Mouse (Mus musculus): Measurements from ENCODE around the gene Pgm2l1.
A peak's percentile ranks its signal among the peaks of the same experiment; 100 is the strongest.
"Not testable (repeated sequence)": the region's sequence is repeated elsewhere in the genome, so short reads cannot be mapped to it uniquely, and the experiment has no call there.

Gene Pgm2l1

DNA sequence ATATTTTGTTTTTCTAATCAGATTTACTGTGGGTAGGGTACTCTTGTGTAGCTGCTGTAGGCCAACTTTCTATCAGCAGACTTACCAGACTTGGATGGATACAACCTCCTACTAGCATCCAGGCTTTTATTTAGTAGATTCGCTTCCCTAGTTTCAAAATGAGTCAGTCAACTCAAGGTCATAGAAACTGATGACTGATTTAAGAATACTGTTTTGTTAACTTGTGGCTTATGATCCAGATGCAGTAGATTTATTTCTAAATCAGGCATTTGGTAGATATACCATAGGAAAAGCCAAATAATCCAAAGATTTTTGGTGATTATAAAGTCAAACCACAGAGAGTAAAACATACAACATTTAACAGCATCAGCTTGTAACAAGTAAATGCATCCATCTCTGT lies 3.5 kb downstream of the Pgm2l1 start:
- DNase-seq = no peak

DNA sequence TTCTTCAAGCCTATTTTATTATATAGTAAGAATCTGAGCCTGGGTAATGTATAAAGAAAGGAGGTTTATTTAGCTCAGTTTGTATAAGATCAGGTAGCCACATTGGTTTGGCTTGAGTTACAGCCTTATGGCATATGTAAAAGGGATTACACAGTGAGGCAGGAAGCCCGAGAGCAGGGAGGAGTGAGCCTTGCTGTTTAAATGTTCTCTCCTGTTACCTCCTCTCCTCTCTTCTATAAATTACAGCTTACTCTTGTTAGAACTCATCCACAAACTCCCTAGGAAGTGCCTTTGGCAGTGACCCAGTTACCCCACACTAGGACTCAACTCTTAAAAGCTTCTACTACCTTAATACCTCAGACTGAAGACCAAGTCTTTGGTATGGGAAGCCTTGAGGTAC lies 4.5 kb downstream of the Pgm2l1 start:
- peak in 1 of 2 experiments; percentile 9 for DNase-seq

DNA sequence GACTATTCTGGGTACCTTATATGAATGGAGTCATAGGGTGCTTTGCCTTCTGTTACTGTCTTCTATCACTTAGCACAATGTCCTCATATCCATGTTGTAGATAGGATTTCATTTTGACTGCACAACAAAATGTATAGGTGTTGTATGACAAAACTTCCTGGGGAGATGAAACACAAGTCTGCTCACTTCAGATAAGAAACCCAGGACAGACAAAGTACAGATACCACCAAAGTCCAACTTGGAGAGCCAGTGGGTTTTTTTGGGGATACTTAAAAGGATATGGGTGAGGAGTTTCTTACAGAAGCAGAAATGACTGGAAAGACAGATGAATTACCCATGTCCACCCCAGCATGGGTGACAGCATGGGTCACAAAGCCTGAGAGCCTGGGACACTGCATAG lies 6.5 kb downstream of the Pgm2l1 start:
- no peak for DNase-seq

DNA sequence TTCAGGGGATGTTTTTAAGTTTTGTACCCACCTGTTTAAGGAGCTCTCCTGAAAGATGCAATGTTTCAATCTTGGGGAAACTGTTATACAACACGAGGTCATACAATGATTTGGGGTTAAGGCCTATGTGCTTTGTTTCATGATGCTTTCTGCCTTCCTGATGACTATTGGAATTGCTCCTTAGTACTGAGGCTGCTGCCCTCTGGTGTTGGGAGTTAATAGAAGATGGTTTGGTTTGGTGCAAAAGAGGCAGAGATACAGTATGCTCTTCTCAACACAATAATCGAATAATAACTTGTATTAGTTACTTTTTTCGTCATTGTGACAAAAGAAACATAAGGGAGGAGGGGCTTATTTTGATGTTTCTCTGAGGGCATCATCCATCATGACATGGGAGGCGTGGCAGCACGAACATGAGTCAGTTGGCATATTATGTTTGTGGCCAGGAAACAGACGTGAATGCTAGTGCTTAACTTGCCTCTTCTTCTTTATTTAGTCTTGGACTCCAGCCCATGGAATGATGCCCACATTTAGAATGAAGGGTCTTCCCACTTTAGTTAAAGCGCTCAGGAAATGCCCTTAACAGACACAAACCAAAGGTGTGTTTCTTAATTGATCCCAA lies 7.2 kb downstream of the Pgm2l1 start:
- peak; percentile 43 to 63 for DNase-seq

DNA sequence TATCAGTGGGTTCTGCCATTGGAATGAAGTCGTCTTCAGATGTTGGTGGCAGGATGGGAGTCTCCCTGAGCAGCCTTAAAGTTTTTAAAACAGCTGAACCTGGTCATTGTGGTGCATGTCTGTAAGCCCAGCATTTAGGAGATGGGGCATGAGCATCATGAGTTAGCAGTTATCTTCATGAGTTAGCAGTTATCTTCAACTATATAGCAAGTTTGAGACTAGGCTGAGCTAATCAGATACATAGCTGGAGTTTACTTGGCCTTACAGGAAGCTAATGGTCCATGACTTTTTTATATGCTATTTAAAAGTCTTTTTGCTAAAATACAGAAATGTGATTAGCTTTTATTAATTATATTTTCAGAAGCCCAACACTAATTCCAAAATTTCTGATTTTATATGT lies 11.1 kb downstream of the Pgm2l1 start:
- no peak for DNase-seq

DNA sequence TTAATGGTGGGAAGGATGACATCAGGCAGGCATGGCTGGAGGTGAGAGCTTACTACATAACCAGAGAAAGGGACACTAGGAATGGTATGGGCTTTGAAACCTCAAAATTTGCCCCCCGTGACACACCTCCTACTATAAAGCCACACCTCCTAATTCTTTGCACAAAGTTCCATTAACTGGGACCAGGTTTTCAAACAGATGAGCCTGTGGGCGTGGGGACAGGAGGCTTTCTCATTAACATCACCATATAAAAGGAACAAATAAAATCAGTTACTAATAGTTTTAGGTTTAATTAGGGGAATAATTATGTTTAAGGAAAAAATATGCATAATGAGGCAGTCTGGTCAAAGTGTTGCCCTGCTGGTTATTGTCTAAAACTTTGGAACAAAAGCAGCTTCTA lies 13.4 kb downstream of the Pgm2l1 start:
- DNase-seq = no peak

DNA sequence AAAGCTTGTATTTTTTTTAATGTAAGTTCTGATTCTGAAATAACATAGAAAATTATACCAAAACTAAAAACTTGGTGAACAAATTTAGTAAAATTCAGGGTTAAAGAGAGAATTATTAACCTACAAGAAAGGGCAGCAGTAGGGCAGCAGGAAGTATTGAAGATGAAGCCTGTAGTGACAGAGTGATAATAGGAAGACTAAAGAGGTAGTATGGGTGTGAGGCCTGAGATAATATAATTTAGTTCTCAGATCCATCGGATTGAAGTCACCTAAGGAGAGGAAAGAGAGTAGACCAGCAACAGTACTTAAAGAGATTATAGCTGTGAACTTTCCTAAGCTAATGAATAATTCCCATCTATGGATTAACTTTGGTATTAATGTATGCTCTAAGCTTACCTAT lies 15.8 kb downstream of the Pgm2l1 start:
- no peak for DNase-seq

DNA sequence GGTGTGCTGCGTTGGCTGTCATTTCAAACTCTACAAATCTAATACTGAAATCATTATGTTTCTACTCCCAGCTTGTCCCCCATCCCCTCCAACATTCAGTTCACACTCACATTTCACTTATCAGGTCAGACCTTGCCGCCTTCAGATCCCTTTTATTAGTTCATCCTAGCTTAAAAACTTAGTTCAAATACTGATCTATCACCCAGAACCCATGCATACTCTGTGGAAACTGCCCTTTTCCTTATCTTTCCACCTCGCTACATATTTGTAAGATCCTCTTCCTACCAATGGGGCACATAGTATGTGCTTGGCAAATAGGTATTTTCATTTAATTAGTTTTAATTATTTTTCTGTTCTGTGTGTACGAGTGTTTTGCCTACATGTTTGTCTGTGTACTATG lies 17.0 kb downstream of the Pgm2l1 start:
- no peak for DNase-seq

DNA sequence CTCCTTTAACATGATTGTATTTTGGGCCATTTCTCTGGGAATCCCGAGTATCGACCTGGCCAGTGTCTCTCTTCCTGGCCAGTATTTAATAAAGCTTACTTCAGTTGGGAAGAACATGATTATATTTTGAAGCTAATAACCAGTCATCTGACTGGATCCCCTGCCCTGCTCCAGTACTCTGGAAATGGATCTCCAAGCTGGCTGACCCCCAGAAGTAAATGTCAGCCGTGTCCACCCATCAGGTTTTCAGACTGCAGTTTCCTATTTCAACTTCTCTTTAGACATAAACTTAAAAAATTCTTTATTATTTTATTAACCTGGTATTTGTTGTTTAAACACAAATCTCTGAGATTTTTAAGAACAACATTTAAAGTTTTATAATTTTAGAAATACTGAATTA lies 18.0 kb downstream of the Pgm2l1 start:
- no peak for DNase-seq

DNA sequence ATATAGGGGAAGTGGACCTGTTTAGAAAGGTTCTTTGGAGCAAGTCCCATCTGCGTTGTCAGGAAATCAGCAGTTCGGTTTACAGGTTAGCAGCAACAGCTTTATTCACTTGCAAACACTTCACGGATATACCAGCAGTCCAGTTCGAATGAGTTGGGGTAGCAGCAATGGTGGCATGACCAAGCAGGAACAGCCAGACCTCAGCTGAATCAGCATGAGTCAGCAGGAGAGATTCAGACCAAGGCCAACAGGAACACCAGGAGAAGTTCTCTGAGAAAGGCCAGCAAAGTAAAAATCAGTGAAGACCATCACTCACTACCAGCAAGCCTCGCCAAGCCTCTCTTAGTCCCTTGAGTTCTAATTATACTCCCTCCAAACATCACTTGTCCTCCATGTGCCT lies 23.5 kb downstream of the Pgm2l1 start:
- no peak for DNase-seq

DNA sequence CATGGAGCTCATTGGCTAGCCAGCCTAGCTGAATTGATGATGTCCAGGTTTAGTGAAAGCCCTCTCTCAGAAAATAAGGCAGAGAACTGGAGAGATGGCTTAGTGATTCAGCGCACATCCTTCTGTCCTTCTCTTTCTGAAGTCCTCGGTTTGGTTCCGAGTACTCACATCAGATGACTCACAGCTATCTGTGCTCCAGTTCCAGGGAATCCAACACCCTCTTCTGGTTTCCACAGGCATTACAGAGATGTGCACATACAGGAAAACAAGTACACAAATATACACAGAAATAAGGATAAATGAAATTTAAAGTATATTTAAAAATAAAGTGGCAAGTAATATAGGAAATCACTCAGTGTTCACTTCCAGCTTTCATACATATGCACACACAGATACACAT lies 35.2 kb downstream of the Pgm2l1 start:
- no peak for DNase-seq

DNA sequence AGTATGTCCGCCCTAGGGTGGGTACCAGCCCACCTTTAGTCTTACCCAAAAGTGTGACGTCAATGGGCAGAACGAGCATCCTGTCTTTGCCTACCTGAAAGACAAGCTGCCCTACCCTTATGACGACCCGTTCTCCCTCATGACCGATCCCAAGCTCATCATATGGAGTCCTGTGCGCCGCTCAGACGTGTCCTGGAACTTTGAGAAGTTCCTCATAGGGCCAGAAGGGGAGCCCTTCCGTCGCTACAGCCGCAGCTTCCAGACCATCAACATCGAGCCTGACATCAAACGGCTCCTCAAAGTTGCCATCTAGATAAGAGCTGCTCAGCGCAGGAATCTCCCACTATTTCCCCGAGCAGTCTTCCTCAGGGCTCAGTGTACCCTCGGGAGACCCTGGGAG lies 37.7 kb downstream of the Pgm2l1 start:
- not testable (repeated sequence) for DNase-seq

DNA sequence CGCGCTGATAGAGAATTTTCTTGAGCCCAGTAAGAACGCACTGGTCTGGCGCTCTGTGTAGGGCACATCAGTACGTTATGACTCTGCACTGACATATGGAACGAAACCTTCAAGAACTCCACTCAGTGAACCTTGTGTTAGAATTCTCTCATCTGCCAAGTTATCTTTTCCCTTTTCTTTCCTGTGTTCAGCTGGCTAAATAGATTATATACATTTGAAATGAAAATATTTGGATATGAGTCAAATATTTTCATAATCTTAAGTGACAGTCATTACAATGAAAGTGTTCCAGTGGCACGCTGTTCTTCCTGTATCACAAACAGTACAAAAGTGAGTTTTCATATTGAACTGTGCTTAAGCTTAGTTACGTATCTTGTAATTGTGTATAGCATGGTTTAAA lies 45.2 kb downstream of the Pgm2l1 start:
- no peak for DNase-seq

DNA sequence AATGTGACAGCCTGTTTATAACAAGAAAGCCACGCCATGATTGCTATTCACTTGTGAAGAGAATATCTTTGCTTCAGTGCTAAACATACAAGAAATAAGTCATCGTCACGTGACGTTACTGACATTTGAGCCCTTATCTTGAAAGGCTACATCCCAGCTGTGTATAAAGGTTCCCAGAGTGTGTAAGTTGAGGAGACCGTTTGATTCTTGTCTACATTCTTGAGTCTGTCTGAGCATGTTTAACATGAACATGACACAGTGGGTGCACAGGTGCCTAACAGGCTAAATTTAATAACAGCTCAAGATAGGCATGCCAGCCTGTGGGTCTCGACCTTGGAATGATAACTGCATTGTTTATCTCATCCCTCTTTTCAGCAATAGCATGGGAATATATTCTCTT lies 47.3 kb downstream of the Pgm2l1 start:
- DNase-seq = no peak

DNA sequence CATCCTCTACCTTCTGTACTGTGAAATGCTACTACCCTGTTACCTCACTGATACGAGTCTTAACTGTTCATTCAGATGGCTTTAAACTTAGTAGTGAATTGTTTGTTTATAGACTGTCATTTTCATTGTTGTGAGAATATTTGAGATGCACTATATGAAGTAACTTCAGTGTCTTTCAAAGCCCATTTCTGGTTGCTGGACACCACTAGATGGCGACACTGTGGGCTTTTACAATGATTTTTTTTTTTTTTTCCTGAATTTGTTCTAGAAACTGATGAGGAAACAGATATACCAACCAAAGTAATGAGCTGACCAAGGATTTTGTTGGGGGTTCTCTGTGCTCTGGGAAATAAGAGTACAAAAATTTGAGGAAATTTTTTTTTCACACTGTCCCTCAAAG lies 49.2 kb downstream of the Pgm2l1 start:
- DNase-seq = no peak

DNA sequence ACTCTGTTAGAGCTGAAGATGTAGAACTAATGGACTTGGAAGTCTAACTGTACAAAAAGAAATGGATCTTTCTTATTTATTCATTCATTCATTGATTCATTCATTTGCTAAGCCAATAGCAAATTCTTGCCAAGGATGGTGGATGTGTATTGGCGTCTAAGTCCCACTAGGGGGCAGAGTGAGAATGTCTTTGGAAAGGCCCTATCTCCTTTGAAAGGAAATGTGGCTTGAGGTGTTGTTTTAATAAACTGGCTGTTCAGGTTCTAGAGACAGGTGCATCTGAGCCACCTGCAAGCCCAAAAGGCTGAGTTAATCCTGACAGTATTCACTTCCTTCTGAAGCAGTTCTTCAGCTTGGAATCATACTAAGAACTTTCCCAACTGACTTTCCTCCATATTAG lies 52.6 kb downstream of the Pgm2l1 start:
- DNase-seq = peak; percentile 10 to 18

DNA sequence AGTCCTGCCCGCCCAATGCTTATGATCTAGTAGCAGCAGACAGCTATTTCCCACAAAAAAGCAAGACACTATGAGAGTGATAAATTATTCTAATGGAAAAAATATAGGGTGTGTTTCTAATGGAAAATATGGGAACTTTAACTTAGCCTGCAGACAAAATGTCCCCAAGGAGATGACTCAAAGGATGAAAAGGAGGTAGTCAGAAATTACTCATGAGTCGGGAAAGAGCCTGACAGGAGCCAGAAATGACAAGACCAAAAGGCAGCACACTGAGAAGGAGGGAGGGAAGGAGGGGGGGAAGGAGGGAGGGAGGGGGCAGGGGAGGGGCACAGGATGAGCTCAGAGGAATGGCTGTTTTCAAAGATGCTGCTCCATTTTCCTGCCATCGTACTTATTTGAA lies 54.4 kb downstream of the Pgm2l1 start:
- no peak for DNase-seq

DNA sequence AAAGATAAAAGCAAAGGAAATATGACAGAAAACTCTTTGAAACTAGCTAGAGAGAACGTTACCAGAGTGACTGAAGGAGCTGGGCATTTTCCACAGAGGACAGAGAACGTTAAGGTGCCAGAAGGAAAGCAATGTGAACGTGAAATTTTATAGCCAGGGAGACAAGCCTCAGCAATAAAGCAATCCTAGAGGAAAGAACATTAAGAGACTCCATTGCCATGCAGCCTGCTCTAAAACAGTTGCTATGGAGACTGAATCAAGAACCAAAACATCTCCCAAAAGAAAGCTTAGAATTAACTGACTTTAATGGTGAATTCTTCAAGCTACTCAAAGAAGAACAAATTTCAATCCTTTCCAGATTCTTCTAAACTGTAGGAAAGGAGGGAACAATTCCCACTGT lies 56.1 kb downstream of the Pgm2l1 start:
- no peak for DNase-seq

DNA sequence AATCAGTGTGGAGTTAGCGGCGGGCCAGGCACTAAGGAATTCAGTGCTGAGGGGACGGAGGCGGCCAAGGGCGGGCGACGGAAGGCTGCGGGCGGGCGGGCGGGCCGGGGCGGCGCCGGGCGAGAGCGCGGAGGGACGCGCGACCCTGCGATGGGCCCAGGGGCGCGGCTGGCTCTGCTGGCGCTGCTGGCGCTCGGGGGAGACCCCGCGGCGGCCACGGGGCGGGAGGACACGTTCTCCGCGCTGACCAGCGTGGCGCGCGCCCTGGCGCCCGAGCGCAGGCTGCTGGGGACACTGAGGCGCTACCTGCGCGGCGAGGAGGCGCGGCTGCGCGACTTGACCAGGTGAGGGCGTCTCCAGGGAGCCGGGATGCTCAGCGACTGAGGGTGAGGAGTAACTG lies 58.2 kb downstream of the Pgm2l1 start, which contains the start of gene P4ha3:
TSS of gene P4ha3 (plus strand) at position 138 of the 400 bp plus-strand sequence.
- DNase-seq = peak in 1 of 2 experiments; percentile 17

DNA sequence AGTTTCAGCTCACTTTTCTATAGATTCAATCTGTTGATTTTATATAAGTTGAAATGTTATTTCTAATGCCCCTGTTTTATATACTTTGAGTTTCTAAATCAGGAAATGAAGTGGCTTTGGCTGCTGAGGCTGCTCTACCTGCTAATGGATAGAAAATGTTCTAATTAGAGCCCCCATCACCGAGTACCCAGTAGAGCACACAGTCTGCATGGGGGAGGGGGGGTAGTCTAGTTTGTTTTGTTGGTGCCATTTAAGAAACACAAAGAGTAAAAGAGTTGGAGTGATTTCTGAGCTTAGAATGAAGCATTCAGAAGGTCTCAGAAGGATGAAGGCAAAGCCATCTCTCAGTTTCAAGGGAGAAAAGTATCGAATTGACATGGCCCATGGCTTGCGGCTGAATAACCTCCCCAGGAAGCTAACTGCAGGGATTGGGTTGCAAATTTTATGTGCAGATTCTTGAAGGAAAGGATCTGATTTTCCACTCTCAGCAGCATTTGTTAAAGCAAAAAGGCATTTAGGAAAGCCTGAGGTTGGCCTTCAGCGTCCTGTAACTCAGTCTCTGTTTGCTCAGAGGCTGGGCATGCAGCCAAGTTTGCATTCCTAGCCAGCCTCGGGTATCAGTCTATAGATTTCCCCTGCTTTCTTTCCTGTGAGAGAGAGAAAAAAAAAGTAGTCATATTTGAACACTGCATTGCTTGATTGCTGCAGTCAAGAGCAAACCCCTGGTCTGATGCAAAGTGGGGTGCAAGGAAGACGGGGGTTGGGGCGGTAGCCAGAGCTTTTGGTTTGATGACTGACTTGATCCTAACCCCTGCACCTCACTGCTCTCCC lies 60.8 kb downstream of the Pgm2l1 start:
- DNase-seq = peak; percentile 10 to 15

DNA sequence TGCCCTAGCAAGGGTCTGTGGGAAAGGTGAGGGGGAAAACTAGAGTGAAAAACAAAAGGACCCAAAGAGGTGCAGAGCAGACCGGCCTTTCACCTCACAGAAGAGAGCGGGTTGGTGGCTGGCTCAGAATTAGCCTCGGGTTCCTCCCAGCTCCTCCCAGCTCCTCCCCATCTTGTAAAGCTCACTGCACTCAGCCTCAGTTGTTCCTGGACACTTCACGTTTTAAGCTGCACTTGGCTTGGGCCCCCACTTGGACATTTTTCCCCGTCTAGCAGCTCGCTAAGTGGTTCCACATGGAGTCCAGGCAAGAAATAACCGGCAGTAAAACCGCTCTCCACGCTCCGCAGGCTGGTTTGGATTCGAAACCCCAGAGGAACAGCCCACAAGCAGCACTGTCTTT lies 61.4 kb downstream of the Pgm2l1 start:
- DNase-seq = no peak

DNA sequence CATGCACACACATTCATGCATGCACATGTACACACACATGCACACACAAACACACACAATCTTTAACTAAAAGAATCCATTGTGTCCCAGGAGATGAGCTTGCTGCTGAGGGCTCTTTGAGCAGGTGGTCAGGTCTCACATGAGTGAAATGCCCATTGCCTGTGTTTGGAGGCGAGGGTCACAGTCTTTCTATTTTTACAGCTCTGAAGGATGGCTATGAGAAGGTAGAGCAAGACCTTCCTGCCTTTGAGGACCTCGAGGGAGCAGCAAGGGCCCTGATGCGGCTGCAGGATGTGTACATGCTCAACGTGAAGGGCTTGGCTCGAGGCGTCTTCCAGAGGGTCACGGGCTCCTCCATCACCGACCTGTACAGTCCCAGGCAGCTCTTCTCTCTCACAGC lies 66.4 kb downstream of the Pgm2l1 start:
- no peak for DNase-seq

DNA sequence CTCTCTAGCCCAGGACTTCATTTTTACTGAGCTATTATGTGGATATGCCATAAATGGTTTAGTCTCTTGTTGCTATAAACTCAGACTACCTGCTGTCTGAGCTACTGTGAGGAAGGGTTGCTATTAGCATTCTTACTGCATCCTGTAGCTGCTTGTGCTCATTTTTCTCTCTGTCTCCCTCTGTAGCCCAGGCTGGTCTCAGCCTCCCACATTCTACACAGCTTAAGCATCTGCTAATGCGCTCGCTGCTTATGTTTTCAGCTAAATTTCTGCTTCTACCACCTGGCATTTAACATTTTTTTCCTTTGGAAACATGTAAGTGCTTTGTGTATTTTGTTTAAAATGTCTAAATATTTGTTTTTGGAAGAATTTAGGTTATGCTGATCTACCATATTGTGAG lies 68.6 kb downstream of the Pgm2l1 start:
- no peak for DNase-seq

DNA sequence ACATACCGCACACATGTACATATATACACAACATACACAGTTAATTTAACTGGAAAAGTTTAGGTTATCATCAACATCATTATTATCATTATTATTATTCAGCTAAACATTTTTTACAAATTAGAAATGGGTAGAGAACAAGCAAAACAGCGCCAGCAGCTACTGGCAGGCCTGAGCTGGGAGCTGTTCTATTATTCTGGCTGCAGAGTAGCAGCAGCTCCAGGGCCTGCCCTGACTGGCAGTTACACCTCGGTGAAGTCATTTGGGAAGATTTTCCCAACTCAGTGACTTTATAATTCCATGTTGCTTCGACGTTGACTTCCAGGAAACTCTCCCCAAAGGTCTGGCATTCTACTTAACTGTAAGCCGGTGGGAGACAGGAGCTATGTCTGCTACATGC lies 69.5 kb downstream of the Pgm2l1 start:
- DNase-seq = no peak
